Mouse (Mus musculus): ENCODE measurements around the gene Padi6. TPM values are rescaled to one million over a fixed set of nuclear protein-coding genes. Genes with fewer than 3 reads are reported as not detected.

Gene Padi6
- polyA plus RNA-seq, 1 experiment from 2014 or later, result not detected

- H3K27ac ChIP-seq (ENCODE audit: low read length), result no peak overlapping the region
- H3K27me3 ChIP-seq (replicated peaks; ENCODE audit: control insufficient read depth, insufficient read depth, low read length), result peaks cover 8% of the 10 kb centered on the region
- ATAC-seq, result no peak
- peaks cover 46% of the 10 kb centered on the region for H3K4me1 ChIP-seq (replicated peaks; ENCODE audit: control insufficient read depth, insufficient read depth, low read length)
- peak overlapping the region; percentile 81 for H3K4me2 ChIP-seq (ENCODE audit: low read length)
- peak overlapping the region; percentile 87; the same call in 1 of the 2 replicates for H3K4me3 ChIP-seq (replicated peaks; ENCODE audit: low read length)
- WGBS, result 20% methylated on average over 4 of the region's 4 CpGs
- no peaks in the 10 kb centered on the region for H3K9me3 ChIP-seq (ENCODE audit: control insufficient read depth, low read length)
- peaks cover 2% of the 10 kb centered on the region; the same call in 1 of the 2 replicates for H3K36me3 ChIP-seq (ENCODE audit: control insufficient read depth, insufficient read depth)
- H3K9ac ChIP-seq (replicated peaks; ENCODE audit: low read depth, low read length), result no peak overlapping the region; the same call in 1 of the 2 replicates
These were observed 38.3 kb downstream of the Padi6 start for GRCm38 (mm10) chr4:140704166-140704565.

DNA sequence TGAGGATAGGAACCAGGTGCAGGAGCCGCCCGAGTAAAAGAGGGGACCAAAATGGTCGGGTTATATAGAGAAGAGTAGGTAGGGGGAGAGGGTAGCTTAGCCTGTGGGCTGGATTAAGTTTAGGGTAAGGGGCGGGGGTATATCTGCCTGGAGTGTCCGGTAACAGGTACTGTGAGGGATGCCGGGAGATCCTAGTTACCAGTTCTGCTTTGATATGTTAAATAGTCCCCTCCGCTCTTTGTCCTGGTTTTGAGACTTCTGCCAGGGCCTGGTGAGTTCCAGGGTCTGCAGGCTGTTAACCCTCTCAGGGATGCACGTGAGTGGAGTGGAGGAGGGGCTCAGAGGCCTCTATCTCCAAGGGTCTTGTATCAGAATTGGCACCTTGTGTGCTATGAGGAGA is 38.8 kb downstream of the Padi6 start:
- ATAC-seq, result no peak
- Histone ChIP-seq H3K9ac (replicated peaks; ENCODE audit: low read depth, low read length) (peak overlapping the region; percentile 90), H3K9me3 (ENCODE audit: control insufficient read depth, low read length) (no peaks in the 10 kb centered on the region), H3K27me3 (replicated peaks; ENCODE audit: control insufficient read depth, insufficient read depth, low read length) (peaks cover 14% of the 10 kb centered on the region), H3K36me3 (ENCODE audit: control insufficient read depth, insufficient read depth) (peaks cover 2% of the 10 kb centered on the region; the same call in 1 of the 2 replicates), H3K27ac (ENCODE audit: low read length) (no peak overlapping the region; the same call in 1 of the 2 replicates), H3K4me1 (replicated peaks; ENCODE audit: control insufficient read depth, insufficient read depth, low read length) (peaks cover 46% of the 10 kb centered on the region), H3K4me3 (replicated peaks; ENCODE audit: low read length) (peak overlapping the region; percentile 87), H3K4me2 (ENCODE audit: low read length) (peak overlapping the region; percentile 81)
- 2% methylated on average over 8 of the region's 8 CpGs for WGBS

- H3K4me1 ChIP-seq (replicated peaks; ENCODE audit: control insufficient read depth, insufficient read depth, low read length), result peaks cover 46% of the 10 kb centered on the region
These were observed 39.7 kb downstream of the Padi6 start for GRCm38 (mm10) chr4:140702611-140703327.

GRCm38 (mm10) chr4:140701716-140702561 is 40.5 kb downstream of the Padi6 start:
- Histone ChIP-seq H3K9me3 (ENCODE audit: control insufficient read depth, low read length) (no peaks in the 10 kb centered on the region), H3K36me3 (ENCODE audit: control insufficient read depth, insufficient read depth) (no peaks in the 10 kb centered on the region; the same call in 1 of the 2 replicates), H3K4me3 (replicated peaks; ENCODE audit: low read length) (peak overlapping the region; percentile 87), H3K27me3 (replicated peaks; ENCODE audit: control insufficient read depth, insufficient read depth, low read length) (peaks cover 17% of the 10 kb centered on the region), H3K4me2 (ENCODE audit: low read length) (peak overlapping the region; percentile 81), H3K4me1 (replicated peaks; ENCODE audit: control insufficient read depth, insufficient read depth, low read length) (peaks cover 43% of the 10 kb centered on the region), H3K9ac (replicated peaks; ENCODE audit: low read depth, low read length) (peak overlapping the region; percentile 90), H3K27ac (ENCODE audit: low read length) (peak overlapping the region; percentile 90)
- under 1% methylated on average over 42 of the region's 107 CpGs for WGBS
- peak; percentile 11 for ATAC-seq

More at GRCm38 (mm10) chr4:140702611-140703327, 39.7 kb downstream of the Padi6 start:
- peak; percentile 78 for ATAC-seq
- no peaks in the 10 kb centered on the region; the same call in 1 of the 2 replicates for H3K36me3 ChIP-seq (ENCODE audit: control insufficient read depth, insufficient read depth)
- peak overlapping the region; percentile 90 for H3K9ac ChIP-seq (replicated peaks; ENCODE audit: low read depth, low read length)
- peak overlapping the region; percentile 87 for H3K4me3 ChIP-seq (replicated peaks; ENCODE audit: low read length)
- H3K27ac ChIP-seq (ENCODE audit: low read length), result peak overlapping the region; percentile 90
- H3K9me3 ChIP-seq (ENCODE audit: control insufficient read depth, low read length), result no peaks in the 10 kb centered on the region
- peak overlapping the region; percentile 81 for H3K4me2 ChIP-seq (ENCODE audit: low read length)
- WGBS, result under 1% methylated on average over 38 of the region's 68 CpGs
- peaks cover 17% of the 10 kb centered on the region for H3K27me3 ChIP-seq (replicated peaks; ENCODE audit: control insufficient read depth, insufficient read depth, low read length)

GRCm38 (mm10) chr4:140701049-140701715 is 41.3 kb downstream of the Padi6 start:
- peak overlapping the region; percentile 90 for H3K27ac ChIP-seq (ENCODE audit: low read length)
- peak overlapping the region; percentile 90 for H3K9ac ChIP-seq (replicated peaks; ENCODE audit: low read depth, low read length)
- ATAC-seq, result peak; percentile 66
- H3K9me3 ChIP-seq (ENCODE audit: control insufficient read depth, low read length), result no peaks in the 10 kb centered on the region
- peak overlapping the region; percentile 81 for H3K4me2 ChIP-seq (ENCODE audit: low read length)
- under 1% methylated on average over 61 of the region's 61 CpGs for WGBS
- no peaks in the 10 kb centered on the region for H3K36me3 ChIP-seq (ENCODE audit: control insufficient read depth, insufficient read depth)
- H3K4me1 ChIP-seq (replicated peaks; ENCODE audit: control insufficient read depth, insufficient read depth, low read length), result peaks cover 38% of the 10 kb centered on the region
- H3K27me3 ChIP-seq (replicated peaks; ENCODE audit: control insufficient read depth, insufficient read depth, low read length), result peaks cover 17% of the 10 kb centered on the region
- peak overlapping the region; percentile 87 for H3K4me3 ChIP-seq (replicated peaks; ENCODE audit: low read length)

- no peak for ATAC-seq
- Histone ChIP-seq H3K4me2 (ENCODE audit: low read length) (peak within 1 kb of the TSS; percentile 81), H3K36me3 (ENCODE audit: control insufficient read depth, insufficient read depth) (no peaks in the 10 kb centered on the region), H3K27ac (ENCODE audit: low read length) (peak within 1 kb of the TSS; percentile 90), H3K9me3 (ENCODE audit: control insufficient read depth, low read length) (no peaks in the 10 kb centered on the region), H3K27me3 (replicated peaks; ENCODE audit: control insufficient read depth, insufficient read depth, low read length) (peaks cover 17% of the 10 kb centered on the region), H3K4me1 (replicated peaks; ENCODE audit: control insufficient read depth, insufficient read depth, low read length) (peaks cover 37% of the 10 kb centered on the region), H3K4me3 (replicated peaks; ENCODE audit: low read length) (peak within 1 kb of the TSS; percentile 87), H3K9ac (replicated peaks; ENCODE audit: low read depth, low read length) (peak within 1 kb of the TSS; percentile 90)
- WGBS, result 7% methylated on average over 20 of the region's 20 CpGs
These were observed 42.0 kb downstream of the Padi6 start, which contains the start of gene Rcc2 for GRCm38 (mm10) chr4:140700269-140701018. TSS of gene Rcc2 (plus strand) at chr4:140700541.

DNA sequence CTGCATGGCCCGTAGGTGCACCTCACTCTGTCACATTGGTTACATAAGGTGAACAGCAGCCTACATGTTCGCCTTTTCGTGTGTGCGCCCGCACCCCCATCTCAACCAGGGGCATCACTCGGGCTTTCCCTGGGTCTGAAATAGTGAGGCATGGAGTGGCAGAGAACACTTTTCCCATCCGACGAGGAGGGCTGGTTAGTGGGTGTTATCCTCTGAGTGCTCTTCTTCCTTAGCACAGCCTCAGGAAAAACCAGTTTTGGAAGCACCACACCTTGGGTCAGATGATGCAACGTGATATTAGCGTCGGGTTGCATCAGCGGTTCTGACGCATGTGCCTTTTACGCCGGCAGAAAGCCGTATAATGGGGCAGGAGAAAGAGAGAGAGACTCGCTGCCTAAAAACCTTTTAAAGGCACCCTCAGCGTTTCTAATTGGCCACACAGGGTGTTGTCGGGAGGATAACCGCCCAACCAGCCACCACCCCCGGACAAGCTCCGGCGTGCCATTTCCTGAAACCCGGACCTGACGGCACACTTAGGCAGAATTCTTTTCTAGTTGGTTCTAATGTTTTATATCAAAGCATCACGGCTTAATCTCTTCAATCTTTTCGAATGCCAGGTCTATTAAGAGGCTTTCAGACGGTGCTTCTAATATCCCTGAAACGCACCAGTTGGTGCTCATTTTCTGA is 42.9 kb downstream of the Padi6 start:
- H3K27ac ChIP-seq (ENCODE audit: low read length), result no peak overlapping the region
- peaks cover 33% of the 10 kb centered on the region for H3K4me1 ChIP-seq (replicated peaks; ENCODE audit: control insufficient read depth, insufficient read depth, low read length)
- no peaks in the 10 kb centered on the region for H3K36me3 ChIP-seq (ENCODE audit: control insufficient read depth, insufficient read depth)
- peak overlapping the region; percentile 38 for H3K4me3 ChIP-seq (replicated peaks; ENCODE audit: low read length)
- peak overlapping the region; percentile 39 for H3K9ac ChIP-seq (replicated peaks; ENCODE audit: low read depth, low read length)
- WGBS, result 4% methylated on average over 29 of the region's 29 CpGs
- peaks cover 17% of the 10 kb centered on the region for H3K27me3 ChIP-seq (replicated peaks; ENCODE audit: control insufficient read depth, insufficient read depth, low read length)
- peak; percentile 8; the same call in 1 of the 2 replicates for ATAC-seq
- H3K9me3 ChIP-seq (ENCODE audit: control insufficient read depth, low read length), result no peaks in the 10 kb centered on the region
- H3K4me2 ChIP-seq (ENCODE audit: low read length), result peak overlapping the region; percentile 52

Data from forebrain, embryonic 16.5 days (tissue).